Mouse (Mus musculus): ENCODE data around the gene Gm28729. TPM values are rescaled to one million over a fixed set of nuclear protein-coding genes. Genes with fewer than 3 reads are reported as not detected.

The Gm28729 gene
- polyA plus RNA-seq, 1 experiment from 2014 or later: not detected

GRCm38 (mm10) chr9:96460117-96460865, 64.8 kb downstream of the Gm28729 start:
- Histone ChIP-seq H3K9me3 (replicated peaks) (no peaks in the 10 kb centered on the region; the same call in 1 of the 2 replicates), H3K36me3 (peaks cover 15% of the 10 kb centered on the region), H3K4me2 (no peak overlapping the region), H3K4me3 (replicated peaks) (no peak overlapping the region), H3K27me3 (no peaks in the 10 kb centered on the region), H3K27ac (no peak overlapping the region), H3K4me1 (replicated peaks) (no peaks in the 10 kb centered on the region), H3K9ac (no peak overlapping the region)
- DNase-seq (no peak), ATAC-seq (ENCODE audit: low read depth) (no peak)
- WGBS (ENCODE audit: insufficient replicate concordance): 73% methylated on average over 10 of the region's 10 CpGs

GRCm38 (mm10) chr9:96455618-96456017, 69.4 kb downstream of the Gm28729 start:
- ATAC-seq (ENCODE audit: low read depth) (no peak), DNase-seq (no peak)
- H3K9ac ChIP-seq: no peak overlapping the region
- H3K27ac ChIP-seq: no peak overlapping the region
- H3K27me3 ChIP-seq: no peaks in the 10 kb centered on the region
- H3K4me2 ChIP-seq: no peak overlapping the region
- no peaks in the 10 kb centered on the region for H3K9me3 ChIP-seq (replicated peaks)
- 77% methylated on average over 8 of the region's 8 CpGs for WGBS (ENCODE audit: insufficient replicate concordance)
- no peaks in the 10 kb centered on the region for H3K36me3 ChIP-seq
- H3K4me3 ChIP-seq (replicated peaks): no peak overlapping the region
- no peaks in the 10 kb centered on the region for H3K4me1 ChIP-seq (replicated peaks)

DNA sequence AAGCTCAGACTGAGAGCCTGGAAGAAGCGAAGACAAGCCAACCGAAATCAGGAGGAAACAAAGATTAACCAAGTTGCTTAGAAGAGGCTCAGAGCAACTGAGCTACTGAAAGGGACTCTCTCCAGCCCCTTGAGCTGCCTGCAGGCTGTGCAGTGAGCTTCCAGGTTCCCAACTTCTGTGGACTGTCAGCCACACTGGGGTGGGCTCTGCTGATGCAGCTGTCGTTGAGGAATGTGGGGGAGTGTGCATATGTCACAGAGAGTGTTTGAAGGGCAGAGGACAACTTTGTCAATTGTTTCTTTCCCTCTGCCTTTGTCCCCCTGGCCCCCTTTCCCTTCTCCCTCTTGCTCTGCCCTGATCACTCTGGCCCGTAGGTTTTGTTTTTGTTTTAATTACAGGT, 72.1 kb downstream of the Gm28729 start:
- Histone ChIP-seq H3K36me3 (no peaks in the 10 kb centered on the region), H3K9ac (no peak overlapping the region), H3K27me3 (no peaks in the 10 kb centered on the region), H3K4me1 (replicated peaks) (no peaks in the 10 kb centered on the region), H3K9me3 (replicated peaks) (no peaks in the 10 kb centered on the region), H3K4me3 (replicated peaks) (no peak overlapping the region), H3K27ac (no peak overlapping the region), H3K4me2 (no peak overlapping the region)
- WGBS (ENCODE audit: insufficient replicate concordance): 70% methylated on average over 4 of the region's 4 CpGs
- DNase-seq (no peak), ATAC-seq (ENCODE audit: low read depth) (no peak)

- H3K27ac ChIP-seq: no peak overlapping the region
- ATAC-seq (ENCODE audit: low read depth): no peak
- 56% methylated on average over 12 of the region's 12 CpGs for WGBS (ENCODE audit: insufficient replicate concordance)
Observed at GRCm38 (mm10) chr9:96450900-96451720, 74.0 kb downstream of the Gm28729 start.

DNA sequence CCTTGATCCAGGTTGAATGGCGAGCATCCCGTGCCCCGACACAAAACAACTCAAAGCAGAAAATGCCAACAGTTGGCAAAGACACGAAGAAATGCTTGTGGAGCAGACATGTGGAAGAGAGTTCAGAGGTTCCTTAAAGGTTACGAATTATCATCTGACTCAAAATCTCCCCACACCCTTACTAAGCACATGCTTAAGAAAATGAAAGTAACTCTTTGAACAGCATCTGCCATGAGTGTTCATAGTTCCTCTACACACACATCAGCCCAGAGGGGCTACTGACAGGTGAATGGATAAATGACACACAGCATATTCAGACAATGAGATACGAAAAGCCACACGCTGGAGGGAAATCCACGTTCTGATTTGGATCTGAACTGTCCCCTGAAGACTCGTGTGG, 75.5 kb downstream of the Gm28729 start:
- DNase-seq: no peak
- no peak for ATAC-seq (ENCODE audit: low read depth)

More at GRCm38 (mm10) chr9:96450900-96451720, 74.0 kb downstream of the Gm28729 start:
- H3K4me2 ChIP-seq: no peak overlapping the region
- no peaks in the 10 kb centered on the region for H3K9me3 ChIP-seq (replicated peaks)
- no peaks in the 10 kb centered on the region for H3K4me1 ChIP-seq (replicated peaks)
- no peak overlapping the region for H3K4me3 ChIP-seq (replicated peaks)
- no peak overlapping the region for H3K9ac ChIP-seq
- no peaks in the 10 kb centered on the region for H3K36me3 ChIP-seq
- no peaks in the 10 kb centered on the region for H3K27me3 ChIP-seq
- no peak for DNase-seq

DNA sequence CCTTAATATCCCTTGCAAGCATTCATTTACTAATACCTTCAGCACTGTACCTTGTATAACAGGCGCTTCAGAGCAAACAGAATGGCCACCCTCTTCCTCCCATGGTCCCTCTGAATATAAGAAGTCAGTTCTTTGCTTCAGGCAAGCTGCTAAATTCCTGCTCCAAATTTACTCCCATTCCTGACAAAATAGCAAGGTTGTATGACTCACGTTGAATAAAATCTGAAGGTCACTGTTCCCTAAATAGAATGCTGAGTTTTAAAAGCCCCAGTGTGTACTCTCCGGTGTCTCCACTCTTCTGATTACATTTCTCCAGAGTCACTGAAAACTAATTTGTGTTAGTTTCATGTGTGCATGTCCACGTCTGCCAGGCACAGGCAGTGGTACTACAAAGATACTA, 79.7 kb downstream of the Gm28729 start:
- no peaks in the 10 kb centered on the region for H3K9me3 ChIP-seq (replicated peaks)
- H3K4me3 ChIP-seq (replicated peaks): no peak overlapping the region
- no peak overlapping the region for H3K9ac ChIP-seq
- ATAC-seq (ENCODE audit: low read depth) (no peak), DNase-seq (no peak)
- no peak overlapping the region for H3K27ac ChIP-seq
- no peak overlapping the region for H3K4me2 ChIP-seq
- H3K36me3 ChIP-seq: no peaks in the 10 kb centered on the region
- 0 out of 2 replicates have a peak, but pooled peaks cover 3% of the 10 kb centered on the region for H3K4me1 ChIP-seq (replicated peaks)
- 0 out of 2 replicates have a peak, but pooled peaks cover 10% of the 10 kb centered on the region for H3K27me3 ChIP-seq
- 59% methylated on average over 4 of the region's 4 CpGs for WGBS (ENCODE audit: insufficient replicate concordance)

More for the DNA sequence above, 75.5 kb downstream of the Gm28729 start:
- WGBS (ENCODE audit: insufficient replicate concordance): 70% methylated on average over 9 of the region's 9 CpGs
- Histone ChIP-seq H3K4me1 (replicated peaks) (no peaks in the 10 kb centered on the region), H3K27me3 (no peaks in the 10 kb centered on the region), H3K27ac (no peak overlapping the region), H3K4me3 (replicated peaks) (no peak overlapping the region), H3K36me3 (no peaks in the 10 kb centered on the region), H3K4me2 (no peak overlapping the region), H3K9ac (no peak overlapping the region), H3K9me3 (replicated peaks) (no peaks in the 10 kb centered on the region)

DNA sequence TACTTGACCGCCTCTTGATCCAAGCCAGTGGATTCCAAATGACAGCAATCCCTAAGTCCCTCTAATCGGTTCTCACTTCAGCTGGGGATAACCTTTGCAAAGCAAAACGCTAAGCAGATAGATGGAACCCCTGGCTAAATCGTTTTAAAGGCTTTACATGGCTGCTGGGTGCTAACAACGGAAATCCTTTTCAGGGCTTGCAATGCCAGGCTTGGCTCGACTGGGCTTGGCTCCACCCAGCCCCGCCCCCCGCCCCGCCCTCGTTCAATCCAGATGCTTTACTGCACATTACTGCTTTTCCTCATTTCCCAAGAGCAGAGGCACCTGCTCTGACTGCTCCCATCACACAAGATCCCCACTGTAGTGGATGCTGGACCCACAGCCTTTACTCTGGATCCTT, 83.0 kb downstream of the Gm28729 start:
- 15% methylated on average over 10 of the region's 10 CpGs for WGBS (ENCODE audit: insufficient replicate concordance)
- H3K9ac ChIP-seq: no peak overlapping the region
- ATAC-seq (ENCODE audit: low read depth) (no peak), DNase-seq (no peak)
- H3K36me3 ChIP-seq: no peaks in the 10 kb centered on the region
- no peaks in the 10 kb centered on the region for H3K9me3 ChIP-seq (replicated peaks)
- H3K27me3 ChIP-seq: peaks cover 38% of the 10 kb centered on the region
- H3K27ac ChIP-seq: no peak overlapping the region
- H3K4me1 ChIP-seq (replicated peaks): peaks cover 20% of the 10 kb centered on the region
- H3K4me3 ChIP-seq (replicated peaks): no peak overlapping the region
- peak overlapping the region; percentile 12; the same call in 1 of the 2 replicates for H3K4me2 ChIP-seq

DNA sequence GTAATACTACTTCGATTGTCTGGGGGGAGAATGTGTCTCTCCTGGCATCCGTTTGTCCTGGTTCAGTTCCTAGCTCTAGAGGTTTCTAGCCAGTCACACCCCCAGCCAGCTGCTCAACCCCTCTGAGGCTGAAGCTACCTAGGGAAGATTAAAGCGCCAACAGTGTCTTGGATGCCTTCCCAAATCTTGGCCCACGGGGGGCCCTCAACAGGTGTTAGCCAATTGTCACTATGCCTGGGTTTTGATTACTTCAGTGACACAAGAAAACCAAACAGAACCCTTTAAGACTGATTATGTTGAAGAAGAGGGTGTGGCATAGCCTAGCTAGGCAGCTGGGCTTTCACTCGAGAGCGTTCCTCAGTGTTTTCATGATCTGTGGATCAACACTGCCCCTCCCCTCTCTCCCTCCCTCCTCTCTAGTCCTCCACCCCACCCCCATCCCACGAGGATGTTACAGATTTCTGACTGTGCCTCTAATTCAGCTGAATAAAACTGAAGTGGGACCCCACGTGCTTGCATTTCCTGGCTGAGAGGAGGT, 86.7 kb downstream of the Gm28729 start:
- Histone ChIP-seq H3K4me1 (replicated peaks) (peaks cover 22% of the 10 kb centered on the region), H3K4me2 (peak overlapping the region; percentile 64), H3K4me3 (replicated peaks) (peak overlapping the region; percentile 46), H3K9ac (peak overlapping the region; percentile 41; the same call in 1 of the 2 replicates), H3K27me3 (peaks cover 44% of the 10 kb centered on the region), H3K36me3 (no peaks in the 10 kb centered on the region), H3K27ac (no peak overlapping the region), H3K9me3 (replicated peaks) (no peaks in the 10 kb centered on the region)
- WGBS (ENCODE audit: insufficient replicate concordance): 3% methylated on average over 8 of the region's 8 CpGs
- DNase-seq: no peak
- ATAC-seq (ENCODE audit: low read depth): no peak

DNA sequence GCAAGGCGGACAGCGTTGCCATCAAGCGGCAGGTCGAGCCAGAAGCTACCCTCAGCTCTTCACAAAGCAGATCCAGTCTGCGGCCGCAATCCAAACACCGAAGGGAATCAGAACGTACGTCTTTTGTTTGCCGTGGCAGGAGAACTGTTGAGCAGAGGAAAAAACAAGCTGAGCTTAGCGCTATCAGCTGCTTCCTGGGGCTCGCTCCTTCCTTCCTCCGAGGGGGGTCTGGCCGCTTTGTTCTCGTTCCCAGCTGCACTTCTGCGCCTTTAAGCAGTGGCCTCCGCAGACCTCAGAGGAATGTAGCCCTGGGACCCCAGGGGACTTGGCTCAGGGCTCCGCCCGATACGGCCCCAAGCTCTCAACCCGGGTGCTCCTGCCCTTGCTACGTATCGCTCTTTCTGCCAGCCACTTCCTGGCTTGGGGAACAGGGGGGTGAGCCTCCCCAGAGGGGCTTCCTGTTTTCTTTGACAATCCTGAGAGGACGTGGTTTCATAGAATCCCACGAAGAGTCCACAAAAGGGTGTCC, 87.2 kb downstream of the Gm28729 start:
- peak overlapping the region; percentile 46 for H3K4me3 ChIP-seq (replicated peaks)
- H3K9me3 ChIP-seq (replicated peaks): no peaks in the 10 kb centered on the region
- H3K27ac ChIP-seq: peak overlapping the region; percentile 6; the same call in 1 of the 2 replicates
- H3K27me3 ChIP-seq: peaks cover 44% of the 10 kb centered on the region
- 0% methylated on average over 25 of the region's 25 CpGs for WGBS (ENCODE audit: insufficient replicate concordance)
- peaks cover 22% of the 10 kb centered on the region for H3K4me1 ChIP-seq (replicated peaks)
- H3K9ac ChIP-seq: peak overlapping the region; percentile 41
- peak overlapping the region; percentile 64 for H3K4me2 ChIP-seq
- ATAC-seq (ENCODE audit: low read depth) (peak; percentile 72), DNase-seq (peak; percentile 5)
- H3K36me3 ChIP-seq: no peaks in the 10 kb centered on the region

- ATAC-seq (ENCODE audit: low read depth) (peak; percentile 5; the same call in 1 of the 2 replicates), DNase-seq (no peak)
- peak overlapping the region; percentile 64 for H3K4me2 ChIP-seq
- H3K9me3 ChIP-seq (replicated peaks): no peaks in the 10 kb centered on the region
- peak overlapping the region; percentile 41 for H3K9ac ChIP-seq
- H3K4me1 ChIP-seq (replicated peaks): peaks cover 22% of the 10 kb centered on the region
- WGBS (ENCODE audit: insufficient replicate concordance): 21% methylated on average over 28 of the region's 28 CpGs
- H3K27ac ChIP-seq: peak overlapping the region; percentile 6; the same call in 1 of the 2 replicates
- peaks cover 44% of the 10 kb centered on the region for H3K27me3 ChIP-seq
- H3K36me3 ChIP-seq: no peaks in the 10 kb centered on the region
- H3K4me3 ChIP-seq (replicated peaks): peak overlapping the region; percentile 46
Observed at GRCm38 (mm10) chr9:96436901-96437804, 87.9 kb downstream of the Gm28729 start.

Data from liver, embryonic 13.5 days (tissue).